Mouse (Mus musculus): ENCODE data around the gene Zbtb18.

The Zbtb18 gene

GRCm38 (mm10) chr1:177483612-177484011, 41.5 kb downstream of the Zbtb18 start:
- DNase-seq (ENCODE audit: low spot score), result no peak

GRCm38 (mm10) chr1:177484280-177484679, 42.1 kb downstream of the Zbtb18 start:
- no peak for DNase-seq (ENCODE audit: low spot score)

GRCm38 (mm10) chr1:177484680-177485079, 42.5 kb downstream of the Zbtb18 start:
- DNase-seq (ENCODE audit: low spot score), result no peak

GRCm38 (mm10) chr1:177489844-177490243, 47.7 kb downstream of the Zbtb18 start:
- DNase-seq (ENCODE audit: low spot score), result no peak

- DNase-seq (ENCODE audit: low spot score), result no peak
Observed at GRCm38 (mm10) chr1:177490808-177491207, 48.7 kb downstream of the Zbtb18 start.

- no peak for DNase-seq (ENCODE audit: low spot score)
Observed at GRCm38 (mm10) chr1:177491280-177491679, 49.1 kb downstream of the Zbtb18 start.

GRCm38 (mm10) chr1:177494306-177494705, 52.2 kb downstream of the Zbtb18 start:
- no peak for DNase-seq (ENCODE audit: low spot score)

- no peak for DNase-seq (ENCODE audit: low spot score)
Observed at GRCm38 (mm10) chr1:177494913-177495542, 52.9 kb downstream of the Zbtb18 start.
